Mouse (Mus musculus) testis, adult 2 months (tissue): ENCODE measurements at regions not wholly inside any gene's neighbourhood (a gene's known extent, or its start where the extent isn't known, plus 50 kb on each side); places are given as distances from the start of the nearest gene placed in this dataset.
A peak's percentile ranks its signal among the peaks of the same experiment; 100 is the strongest.

Experiments
- H3K27ac ChIP-seq: fragments of 200-500 bp; 2 replicates; pipeline ENCODE4 v1.5.1; 2012; ENCODE audit warnings: low read depth, low read length; ENCODE audit not compliant: control insufficient read depth, insufficient read depth
- H3K27me3 ChIP-seq: fragments of 200-500 bp; 2 replicates; pipeline ENCODE4 v1.6.1; 2012; ENCODE audit warnings: mild to moderate bottlenecking, low read length, moderate library complexity; ENCODE audit not compliant: control insufficient read depth, insufficient read depth
- H3K36me3 ChIP-seq: fragments of 200-500 bp; 2 replicates; pipeline ENCODE4 v1.6.1; 2012; ENCODE audit warnings: mild to moderate bottlenecking, low read length; ENCODE audit not compliant: control insufficient read depth, insufficient read depth
- H3K4me1 ChIP-seq: fragments of 200-500 bp; 2 replicates; pipeline ENCODE4 v1.6.1; 2012; ENCODE audit warnings: low read length; ENCODE audit not compliant: control insufficient read depth, insufficient read depth
- H3K4me3 ChIP-seq: fragments of 200-500 bp; 2 replicates; pipeline ENCODE4 v1.5.1; 2012; ENCODE audit warnings: low read depth, mild to moderate bottlenecking, low read length, moderate library complexity, mixed read lengths; ENCODE audit not compliant: control insufficient read depth
- CTCF ChIP-seq: fragments of 200-500 bp; IDR thresholded peaks from 2 replicates; pipeline ENCODE4 v1.5.1; 2012; ENCODE audit warnings: low read depth, mild to moderate bottlenecking, inconsistent platforms, low read length, moderate library complexity; ENCODE audit not compliant: control insufficient read depth, insufficient read depth, insufficient replicate concordance
- POLR2A ChIP-seq: fragments of 200-500 bp; IDR thresholded peaks from 2 replicates; pipeline ENCODE4 v1.6.1; 2012; ENCODE audit warnings: low read depth, mild to moderate bottlenecking, inconsistent platforms, low read length, moderate library complexity; ENCODE audit not compliant: control insufficient read depth

GRCm38 (mm10) chr2:159032147-159032546 is 237.5 kb downstream of the Dhx35 start:
- Histone ChIP-seq H3K4me3 (no peak overlapping the region), H3K27me3 (no peaks in the 10 kb centered on the region), H3K4me1 (no peaks in the 10 kb centered on the region), H3K36me3 (no peaks in the 10 kb centered on the region), H3K27ac (no peak overlapping the region)
- TF ChIP-seq CTCF (no peak), POLR2A (no peak)

- Histone ChIP-seq H3K36me3 (no peaks in the 10 kb centered on the region), H3K27ac (no peak overlapping the region)
- TF ChIP-seq CTCF (no peak), POLR2A (no peak)
Measured at GRCm38 (mm10) chr2:159039916-159040315, 245.3 kb downstream of the Dhx35 start.

GRCm38 (mm10) chr2:159053534-159053933 is 258.9 kb downstream of the Dhx35 start:
- no peaks in the 10 kb centered on the region for H3K27me3 ChIP-seq

More at GRCm38 (mm10) chr2:159039916-159040315, 245.3 kb downstream of the Dhx35 start:
- Histone ChIP-seq H3K4me1 (no peaks in the 10 kb centered on the region), H3K27me3 (no peaks in the 10 kb centered on the region), H3K4me3 (no peak overlapping the region)

GRCm38 (mm10) chr2:159053936-159054335 is 259.3 kb downstream of the Dhx35 start:
- no peak overlapping the region for H3K4me3 ChIP-seq
- no peaks in the 10 kb centered on the region for H3K27me3 ChIP-seq
- H3K4me1 ChIP-seq = no peaks in the 10 kb centered on the region; the same call in 1 of the 2 replicates
- no peaks in the 10 kb centered on the region for H3K36me3 ChIP-seq
- TF ChIP-seq CTCF = peak; percentile 96
- no peak for TF ChIP-seq POLR2A
- H3K27ac ChIP-seq = peak overlapping the region; percentile 16; the same call in 1 of the 2 replicates

More at GRCm38 (mm10) chr2:159053534-159053933, 258.9 kb downstream of the Dhx35 start:
- Histone ChIP-seq H3K4me3 (no peak overlapping the region), H3K4me1 (no peaks in the 10 kb centered on the region; the same call in 1 of the 2 replicates), H3K36me3 (no peaks in the 10 kb centered on the region), H3K27ac (no peak overlapping the region)
- TF ChIP-seq CTCF = no peak
- TF ChIP-seq POLR2A = no peak

GRCm38 (mm10) chr2:159054451-159054850 is 259.8 kb downstream of the Dhx35 start:
- Histone ChIP-seq H3K36me3 (no peaks in the 10 kb centered on the region), H3K27ac (no peak overlapping the region; the same call in 1 of the 2 replicates), H3K27me3 (no peaks in the 10 kb centered on the region), H3K4me1 (no peaks in the 10 kb centered on the region; the same call in 1 of the 2 replicates), H3K4me3 (no peak overlapping the region)
- TF ChIP-seq POLR2A (no peak), CTCF (no peak)

- H3K36me3 ChIP-seq = no peaks in the 10 kb centered on the region
- H3K4me1 ChIP-seq = no peaks in the 10 kb centered on the region; the same call in 1 of the 2 replicates
- H3K27me3 ChIP-seq = no peaks in the 10 kb centered on the region
- no peak overlapping the region for H3K4me3 ChIP-seq
- no peak overlapping the region for H3K27ac ChIP-seq
- TF ChIP-seq CTCF (no peak), POLR2A (no peak)
Measured at GRCm38 (mm10) chr2:159055780-159056179, 261.2 kb downstream of the Dhx35 start.

- Histone ChIP-seq H3K36me3 (no peaks in the 10 kb centered on the region), H3K4me3 (no peak overlapping the region), H3K27ac (no peak overlapping the region), H3K4me1 (no peaks in the 10 kb centered on the region; the same call in 1 of the 2 replicates), H3K27me3 (no peaks in the 10 kb centered on the region)
- TF ChIP-seq POLR2A = no peak
- no peak for TF ChIP-seq CTCF
Measured at GRCm38 (mm10) chr2:159056960-159057359, 262.4 kb downstream of the Dhx35 start.

GRCm38 (mm10) chr2:159057506-159057905 is 262.9 kb downstream of the Dhx35 start:
- H3K4me3 ChIP-seq = no peak overlapping the region
- no peaks in the 10 kb centered on the region for H3K27me3 ChIP-seq
- no peaks in the 10 kb centered on the region for H3K36me3 ChIP-seq
- TF ChIP-seq POLR2A (no peak), CTCF (no peak)
- H3K4me1 ChIP-seq = no peaks in the 10 kb centered on the region; the same call in 1 of the 2 replicates
- H3K27ac ChIP-seq = no peak overlapping the region
